Mouse (Mus musculus): ENCODE data around the gene Elane. TPM values are rescaled to one million over a fixed set of nuclear protein-coding genes. Genes with fewer than 3 reads are reported as not detected.

Elane gene
- polyA plus RNA-seq (2014; fragmentation: Nextera tagmentation; extraction: Ambion mirVana) = 0.18 TPM in 1 of 2 replicates, not detected in the other

GRCm38 (mm10) chr10:79886054-79886453 lies at the start of gene Elane:
Gene Elane (plus strand): TSS chr10:79886247.
- H3K36me3 ChIP-seq (ENCODE audit: control insufficient read depth, insufficient read depth, low read length) = no peaks in the 10 kb centered on the region
- H3K27me3 ChIP-seq (ENCODE audit: control insufficient read depth, insufficient read depth, low read length) = peaks cover 16% of the 10 kb centered on the region
- ATAC-seq (ENCODE audit: low FRiP score) (no peak), DNase-seq (ENCODE audit: low spot score, missing footprints) (no peak)
- H3K27ac ChIP-seq (ENCODE audit: low read depth, low read length) = no peak within 1 kb of the TSS
- peaks cover 4% of the 10 kb centered on the region; the same call in 1 of the 2 replicates for H3K4me1 ChIP-seq (ENCODE audit: control insufficient read depth, insufficient read depth, low read length)
- no peak within 1 kb of the TSS for H3K9ac ChIP-seq (ENCODE audit: low read length)
- H3K4me2 ChIP-seq = no peak within 1 kb of the TSS
- H3K4me3 ChIP-seq (ENCODE audit: low read depth, low read length) = no peak within 1 kb of the TSS
- H3K9me3 ChIP-seq (ENCODE audit: control insufficient read depth, low read length) = no peaks in the 10 kb centered on the region
- WGBS = 86% methylated on average over 6 of the region's 6 CpGs

- Histone ChIP-seq H3K4me1 (ENCODE audit: control insufficient read depth, insufficient read depth, low read length) (peaks cover 8% of the 10 kb centered on the region; the same call in 1 of the 2 replicates), H3K9ac (ENCODE audit: low read length) (no peak overlapping the region), H3K27ac (ENCODE audit: low read depth, low read length) (no peak overlapping the region), H3K4me2 (no peak overlapping the region), H3K27me3 (ENCODE audit: control insufficient read depth, insufficient read depth, low read length) (no peaks in the 10 kb centered on the region), H3K9me3 (ENCODE audit: control insufficient read depth, low read length) (no peaks in the 10 kb centered on the region), H3K36me3 (ENCODE audit: control insufficient read depth, insufficient read depth, low read length) (no peaks in the 10 kb centered on the region), H3K4me3 (ENCODE audit: low read depth, low read length) (no peak overlapping the region)
- no peak for DNase-seq (ENCODE audit: low spot score, missing footprints)
- WGBS = 93% methylated on average over 3 of the region's 3 CpGs
- no peak for ATAC-seq (ENCODE audit: low FRiP score)
These were observed 49.1 kb upstream of the Elane start for GRCm38 (mm10) chr10:79836918-79837317.

- no peaks in the 10 kb centered on the region for H3K36me3 ChIP-seq (ENCODE audit: control insufficient read depth, insufficient read depth, low read length)
- no peak for ATAC-seq (ENCODE audit: low FRiP score)
- H3K9me3 ChIP-seq (ENCODE audit: control insufficient read depth, low read length) = no peaks in the 10 kb centered on the region
- no peak overlapping the region for H3K4me3 ChIP-seq (ENCODE audit: low read depth, low read length)
- H3K4me1 ChIP-seq (ENCODE audit: control insufficient read depth, insufficient read depth, low read length) = peaks cover 8% of the 10 kb centered on the region; the same call in 1 of the 2 replicates
- WGBS = 69% methylated on average over 2 of the region's 2 CpGs
- H3K4me2 ChIP-seq = no peak overlapping the region
- H3K27me3 ChIP-seq (ENCODE audit: control insufficient read depth, insufficient read depth, low read length) = no peaks in the 10 kb centered on the region
- no peak for DNase-seq (ENCODE audit: low spot score, missing footprints)
- no peak overlapping the region for H3K9ac ChIP-seq (ENCODE audit: low read length)
- no peak overlapping the region for H3K27ac ChIP-seq (ENCODE audit: low read depth, low read length)
These were observed 47.9 kb upstream of the Elane start for GRCm38 (mm10) chr10:79838151-79838550.

- Histone ChIP-seq H3K36me3 (ENCODE audit: control insufficient read depth, insufficient read depth, low read length) (no peaks in the 10 kb centered on the region), H3K4me2 (no peak overlapping the region), H3K4me3 (ENCODE audit: low read depth, low read length) (no peak overlapping the region), H3K27ac (ENCODE audit: low read depth, low read length) (peak overlapping the region; percentile 65), H3K27me3 (ENCODE audit: control insufficient read depth, insufficient read depth, low read length) (no peaks in the 10 kb centered on the region), H3K4me1 (ENCODE audit: control insufficient read depth, insufficient read depth, low read length) (peaks cover 8% of the 10 kb centered on the region; the same call in 1 of the 2 replicates), H3K9ac (ENCODE audit: low read length) (no peak overlapping the region), H3K9me3 (ENCODE audit: control insufficient read depth, low read length) (no peaks in the 10 kb centered on the region)
- no peak for ATAC-seq (ENCODE audit: low FRiP score)
- 84% methylated on average over 3 of the region's 3 CpGs for WGBS
- no peak for DNase-seq (ENCODE audit: low spot score, missing footprints)
These were observed 46.0 kb upstream of the Elane start for GRCm38 (mm10) chr10:79840091-79840490.

- Histone ChIP-seq H3K4me1 (ENCODE audit: control insufficient read depth, insufficient read depth, low read length) (peaks cover 8% of the 10 kb centered on the region; the same call in 1 of the 2 replicates), H3K9me3 (ENCODE audit: control insufficient read depth, low read length) (no peaks in the 10 kb centered on the region), H3K27ac (ENCODE audit: low read depth, low read length) (peak overlapping the region; percentile 65), H3K36me3 (ENCODE audit: control insufficient read depth, insufficient read depth, low read length) (no peaks in the 10 kb centered on the region), H3K27me3 (ENCODE audit: control insufficient read depth, insufficient read depth, low read length) (no peaks in the 10 kb centered on the region), H3K9ac (ENCODE audit: low read length) (peak overlapping the region; percentile 70), H3K4me2 (peak overlapping the region; percentile 65), H3K4me3 (ENCODE audit: low read depth, low read length) (peak overlapping the region; percentile 28)
- DNase-seq (ENCODE audit: low spot score, missing footprints) (peak; percentile 95), ATAC-seq (ENCODE audit: low FRiP score) (peak; percentile 81)
- 1% methylated on average over 24 of the region's 24 CpGs for WGBS
These were observed 45.1 kb upstream of the Elane start for GRCm38 (mm10) chr10:79840644-79841551.

GRCm38 (mm10) chr10:79842322-79842721 lies 43.7 kb upstream of the Elane start:
- Histone ChIP-seq H3K4me1 (ENCODE audit: control insufficient read depth, insufficient read depth, low read length) (peaks cover 8% of the 10 kb centered on the region; the same call in 1 of the 2 replicates), H3K4me2 (no peak overlapping the region), H3K36me3 (ENCODE audit: control insufficient read depth, insufficient read depth, low read length) (no peaks in the 10 kb centered on the region), H3K27me3 (ENCODE audit: control insufficient read depth, insufficient read depth, low read length) (no peaks in the 10 kb centered on the region), H3K9me3 (ENCODE audit: control insufficient read depth, low read length) (no peaks in the 10 kb centered on the region), H3K9ac (ENCODE audit: low read length) (no peak overlapping the region), H3K4me3 (ENCODE audit: low read depth, low read length) (no peak overlapping the region), H3K27ac (ENCODE audit: low read depth, low read length) (no peak overlapping the region)
- DNase-seq (ENCODE audit: low spot score, missing footprints) (no peak), ATAC-seq (ENCODE audit: low FRiP score) (no peak)
- WGBS = 83% methylated on average over 3 of the region's 3 CpGs

GRCm38 (mm10) chr10:79843476-79843875 lies 42.6 kb upstream of the Elane start:
- DNase-seq (ENCODE audit: low spot score, missing footprints) (no peak), ATAC-seq (ENCODE audit: low FRiP score) (no peak)
- no peak overlapping the region for H3K27ac ChIP-seq (ENCODE audit: low read depth, low read length)
- WGBS = 90% methylated on average over 6 of the region's 6 CpGs
- no peak overlapping the region for H3K9ac ChIP-seq (ENCODE audit: low read length)
- H3K36me3 ChIP-seq (ENCODE audit: control insufficient read depth, insufficient read depth, low read length) = no peaks in the 10 kb centered on the region
- H3K4me2 ChIP-seq = no peak overlapping the region
- H3K9me3 ChIP-seq (ENCODE audit: control insufficient read depth, low read length) = no peaks in the 10 kb centered on the region
- peaks cover 8% of the 10 kb centered on the region; the same call in 1 of the 2 replicates for H3K4me1 ChIP-seq (ENCODE audit: control insufficient read depth, insufficient read depth, low read length)
- no peak overlapping the region for H3K4me3 ChIP-seq (ENCODE audit: low read depth, low read length)
- no peaks in the 10 kb centered on the region for H3K27me3 ChIP-seq (ENCODE audit: control insufficient read depth, insufficient read depth, low read length)

- Histone ChIP-seq H3K36me3 (ENCODE audit: control insufficient read depth, insufficient read depth, low read length) (no peaks in the 10 kb centered on the region), H3K27me3 (ENCODE audit: control insufficient read depth, insufficient read depth, low read length) (no peaks in the 10 kb centered on the region), H3K4me3 (ENCODE audit: low read depth, low read length) (no peak overlapping the region), H3K4me1 (ENCODE audit: control insufficient read depth, insufficient read depth, low read length) (peaks cover 3% of the 10 kb centered on the region), H3K9ac (ENCODE audit: low read length) (no peak overlapping the region), H3K4me2 (no peak overlapping the region), H3K27ac (ENCODE audit: low read depth, low read length) (no peak overlapping the region), H3K9me3 (ENCODE audit: control insufficient read depth, low read length) (no peaks in the 10 kb centered on the region)
- ATAC-seq (ENCODE audit: low FRiP score) (no peak), DNase-seq (ENCODE audit: low spot score, missing footprints) (no peak)
- WGBS = 67% methylated on average over 5 of the region's 5 CpGs
These were observed 39.5 kb upstream of the Elane start for GRCm38 (mm10) chr10:79846553-79846952.

- DNase-seq (ENCODE audit: low spot score, missing footprints) (no peak), ATAC-seq (ENCODE audit: low FRiP score) (no peak)
- no peak overlapping the region for H3K4me3 ChIP-seq (ENCODE audit: low read depth, low read length)
- H3K9me3 ChIP-seq (ENCODE audit: control insufficient read depth, low read length) = no peaks in the 10 kb centered on the region
- H3K27me3 ChIP-seq (ENCODE audit: control insufficient read depth, insufficient read depth, low read length) = no peaks in the 10 kb centered on the region
- H3K4me2 ChIP-seq = no peak overlapping the region
- 85% methylated on average over 8 of the region's 8 CpGs for WGBS
- H3K4me1 ChIP-seq (ENCODE audit: control insufficient read depth, insufficient read depth, low read length) = peaks cover 20% of the 10 kb centered on the region
- no peaks in the 10 kb centered on the region for H3K36me3 ChIP-seq (ENCODE audit: control insufficient read depth, insufficient read depth, low read length)
- no peak overlapping the region for H3K27ac ChIP-seq (ENCODE audit: low read depth, low read length)
- no peak overlapping the region for H3K9ac ChIP-seq (ENCODE audit: low read length)
These were observed 36.0 kb upstream of the Elane start for GRCm38 (mm10) chr10:79849941-79850628.
